Mouse (Mus musculus) ES-Bruce4 (cell line): ENCODE data around the gene Tfpi2. TPM values are rescaled to one million over a fixed set of nuclear protein-coding genes. Genes with fewer than 3 reads are reported as not detected.
A peak's percentile ranks its signal among the peaks of the same experiment; 100 is the strongest.

Experiments used
- H3K27ac ChIP-seq: 2 replicates; pipeline ENCODE4 v1.5.1; 2012; ENCODE audit warnings: low read length, inconsistent platforms; ENCODE audit not compliant: insufficient read depth
- H3K27me3 ChIP-seq: 2 replicates; pipeline ENCODE4 v1.6.1; 2012; ENCODE audit warnings: mild to moderate bottlenecking, low read length, inconsistent platforms; ENCODE audit not compliant: control insufficient read depth, poor library complexity, insufficient read depth, severe bottlenecking
- H3K36me3 ChIP-seq: 2 replicates; pipeline ENCODE4 v1.6.1; 2012; ENCODE audit warnings: inconsistent platforms, mild to moderate bottlenecking, low read length, moderate library complexity; ENCODE audit not compliant: control insufficient read depth, poor library complexity, insufficient read depth, severe bottlenecking
- H3K4me1 ChIP-seq: one replicate; pipeline ENCODE4 v1.8.1; 2011; ENCODE audit warnings: low read length; ENCODE audit not compliant: control insufficient read depth, insufficient read depth
- H3K4me3 ChIP-seq: 2 replicates; pipeline ENCODE4 v1.5.1; 2011; ENCODE audit warnings: low read depth, mild to moderate bottlenecking, low read length
- H3K9ac ChIP-seq: 2 replicates; pipeline ENCODE4 v1.6.1; 2012; ENCODE audit warnings: low read depth, mild to moderate bottlenecking, inconsistent platforms; ENCODE audit not compliant: poor library complexity, severe bottlenecking
- H3K9me3 ChIP-seq: replicated peaks from 2 replicates; pipeline ENCODE4 v1.6.1; 2012; ENCODE audit warnings: mild to moderate bottlenecking, low read length, inconsistent platforms; ENCODE audit not compliant: control insufficient read depth, poor library complexity, insufficient read depth, severe bottlenecking
- CTCF ChIP-seq: IDR thresholded peaks from one replicate; pipeline ENCODE4 v1.8.1; 2011; ENCODE audit warnings: low read depth, low read length
- EP300 ChIP-seq: IDR thresholded peaks from 2 replicates; pipeline ENCODE4 v1.6.1; 2011; ENCODE audit warnings: low read depth, low read length; ENCODE audit not compliant: insufficient read depth
- POLR2A ChIP-seq: IDR thresholded peaks from one replicate; pipeline ENCODE4 v1.8.1; 2011; ENCODE audit warnings: low read length; ENCODE audit not compliant: insufficient read depth
- polyA plus RNA-seq: library from polyadenylated mRNA; stranded (reverse); fragments of >200 nt; gene quantifications from 2 replicates; pipeline ENCODE4 v1.2.4, GENCODE M21; 2011; ENCODE audit warnings: low read depth; ENCODE audit not compliant: missing spikeins, insufficient read depth, insufficient read length

Tfpi2 gene
- polyA plus RNA-seq, 1 experiment, result not detected

DNA sequence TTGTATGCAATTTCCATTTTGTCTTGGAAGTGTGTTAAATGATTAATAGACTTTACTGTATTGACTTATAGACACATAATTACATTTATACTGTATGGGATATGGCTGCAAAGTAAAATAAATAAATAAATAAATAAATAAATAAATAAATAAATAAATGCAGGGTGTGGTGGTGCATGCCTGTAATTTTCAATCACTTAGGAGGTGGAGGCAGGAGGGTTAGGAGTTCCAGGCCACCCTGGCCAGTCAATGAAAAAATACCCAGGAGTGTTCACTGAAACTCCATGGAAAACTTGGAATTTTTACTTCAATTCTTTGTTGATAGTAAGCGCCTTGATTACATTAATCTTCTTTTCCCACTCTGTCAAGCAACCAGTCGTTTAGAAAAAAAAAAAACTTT lies 16.1 kb upstream of the Tfpi2 start:
- TF ChIP-seq CTCF (no peak), EP300 (no peak), POLR2A (no peak)
- no peak overlapping the region for H3K4me3 ChIP-seq
- H3K27me3 ChIP-seq, result no peaks in the 10 kb centered on the region
- no peak overlapping the region for H3K9ac ChIP-seq
- H3K4me1 ChIP-seq, result no peaks in the 10 kb centered on the region
- no peak overlapping the region for H3K27ac ChIP-seq
- no peaks in the 10 kb centered on the region for H3K36me3 ChIP-seq
- no peaks in the 10 kb centered on the region for H3K9me3 ChIP-seq

DNA sequence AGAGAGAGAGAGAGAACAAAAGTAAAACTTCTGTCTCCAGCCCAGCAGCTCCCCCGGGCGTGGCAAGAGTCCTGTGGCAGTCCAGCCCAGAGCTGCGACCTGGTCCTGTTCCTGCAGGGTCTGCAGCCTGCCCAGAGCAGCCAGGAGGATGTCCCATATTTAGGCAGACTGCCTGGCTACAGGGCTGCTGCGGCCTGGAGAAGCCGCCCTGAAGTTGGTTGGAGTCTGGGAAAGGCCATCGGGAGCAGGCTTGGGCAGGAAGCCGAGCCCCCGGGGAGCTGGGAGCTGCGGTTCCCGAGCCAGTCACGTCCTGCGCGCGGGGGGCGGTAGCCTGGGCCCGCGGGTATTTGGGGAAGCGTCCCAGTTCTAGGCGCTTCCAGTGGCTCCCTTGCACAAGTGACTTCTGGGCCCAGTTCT lies 15.2 kb upstream of the Tfpi2 start, which contains the start of gene Gng11:
Gng11 (plus strand) TSS at position 15 of the 417 bp plus-strand sequence.
- Histone ChIP-seq H3K4me1 (no peaks in the 10 kb centered on the region), H3K27me3 (no peaks in the 10 kb centered on the region), H3K36me3 (no peaks in the 10 kb centered on the region), H3K9me3 (no peaks in the 10 kb centered on the region), H3K9ac (peak within 1 kb of the TSS; percentile 5; the same call in 1 of the 2 replicates), H3K27ac (no peak within 1 kb of the TSS), H3K4me3 (peak within 1 kb of the TSS; percentile 36)
- TF ChIP-seq EP300, result no peak
- no peak for TF ChIP-seq POLR2A
- TF ChIP-seq CTCF, result no peak

DNA sequence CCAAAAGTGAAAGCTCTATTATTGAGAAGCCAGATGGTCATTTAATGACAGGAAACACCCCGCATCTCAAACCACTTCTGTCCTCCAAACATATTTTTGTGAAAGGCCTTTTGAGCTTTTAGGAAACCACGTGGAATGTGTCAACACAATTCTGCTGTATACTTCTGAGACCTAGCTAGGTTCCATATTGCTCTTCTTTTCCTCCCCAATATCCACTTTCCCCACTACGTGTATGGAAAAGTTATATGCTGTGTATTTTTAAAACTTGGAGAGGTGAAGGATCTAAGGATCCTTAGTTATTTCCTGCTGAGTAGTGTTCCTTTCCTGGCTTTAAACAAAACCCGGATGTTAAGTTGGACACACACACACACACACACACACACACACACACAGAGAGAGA lies 14.7 kb upstream of the Tfpi2 start:
- no peaks in the 10 kb centered on the region for H3K36me3 ChIP-seq
- H3K27ac ChIP-seq, result no peak overlapping the region
- no peak overlapping the region for H3K9ac ChIP-seq
- no peak overlapping the region for H3K4me3 ChIP-seq
- no peak for TF ChIP-seq POLR2A
- H3K4me1 ChIP-seq, result no peaks in the 10 kb centered on the region
- H3K9me3 ChIP-seq, result no peaks in the 10 kb centered on the region
- no peaks in the 10 kb centered on the region for H3K27me3 ChIP-seq

DNA sequence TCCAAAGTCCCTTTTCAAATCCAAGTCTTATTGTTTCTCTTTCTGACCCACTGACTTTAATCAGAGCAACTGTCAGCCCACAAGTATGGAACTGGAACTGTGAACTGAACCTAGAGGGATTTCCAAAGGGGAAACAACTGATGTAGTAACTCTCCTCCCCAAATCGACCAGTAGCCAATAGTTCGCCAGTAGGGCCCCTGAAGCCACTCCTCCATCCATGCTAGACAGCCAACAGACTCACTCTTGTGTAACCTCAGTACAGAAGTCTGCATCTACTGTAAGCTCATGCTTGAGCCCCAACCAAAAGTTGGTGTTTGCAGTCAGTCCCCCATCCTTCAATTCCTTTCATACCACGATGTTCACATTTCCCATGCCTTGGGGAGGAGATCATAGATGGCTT lies 12.0 kb upstream of the Tfpi2 start:
- Histone ChIP-seq H3K9me3 (no peaks in the 10 kb centered on the region), H3K4me1 (no peaks in the 10 kb centered on the region), H3K36me3 (no peaks in the 10 kb centered on the region), H3K27ac (no peak overlapping the region), H3K4me3 (no peak overlapping the region), H3K27me3 (no peaks in the 10 kb centered on the region), H3K9ac (no peak overlapping the region)
- TF ChIP-seq CTCF, result no peak
- TF ChIP-seq EP300, result no peak
- TF ChIP-seq POLR2A, result no peak

DNA sequence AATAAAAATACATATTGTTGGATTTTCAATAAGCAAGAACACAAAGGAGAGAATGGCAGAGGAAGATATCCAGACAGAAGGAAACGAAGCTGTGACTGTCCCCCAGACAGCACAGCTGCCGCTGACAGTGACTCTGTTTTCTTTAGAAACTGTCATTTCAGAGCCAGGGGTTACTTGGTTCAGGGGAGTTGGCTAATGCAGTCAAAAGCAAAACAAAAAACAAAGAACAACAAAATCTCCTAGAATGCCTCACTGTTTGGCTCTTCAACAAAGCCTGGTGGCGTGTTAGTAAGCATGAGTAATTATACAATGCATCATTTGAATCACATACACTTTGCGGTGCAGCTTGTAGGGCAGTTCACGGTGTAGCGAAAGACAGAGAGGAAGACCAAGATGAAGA lies 10.6 kb upstream of the Tfpi2 start:
- no peaks in the 10 kb centered on the region for H3K9me3 ChIP-seq
- H3K27ac ChIP-seq, result no peak overlapping the region
- H3K9ac ChIP-seq, result no peak overlapping the region
- no peaks in the 10 kb centered on the region for H3K4me1 ChIP-seq
- H3K36me3 ChIP-seq, result no peaks in the 10 kb centered on the region
- no peaks in the 10 kb centered on the region for H3K27me3 ChIP-seq
- no peak overlapping the region for H3K4me3 ChIP-seq
- no peak for TF ChIP-seq EP300
- TF ChIP-seq CTCF, result no peak
- TF ChIP-seq POLR2A, result no peak

DNA sequence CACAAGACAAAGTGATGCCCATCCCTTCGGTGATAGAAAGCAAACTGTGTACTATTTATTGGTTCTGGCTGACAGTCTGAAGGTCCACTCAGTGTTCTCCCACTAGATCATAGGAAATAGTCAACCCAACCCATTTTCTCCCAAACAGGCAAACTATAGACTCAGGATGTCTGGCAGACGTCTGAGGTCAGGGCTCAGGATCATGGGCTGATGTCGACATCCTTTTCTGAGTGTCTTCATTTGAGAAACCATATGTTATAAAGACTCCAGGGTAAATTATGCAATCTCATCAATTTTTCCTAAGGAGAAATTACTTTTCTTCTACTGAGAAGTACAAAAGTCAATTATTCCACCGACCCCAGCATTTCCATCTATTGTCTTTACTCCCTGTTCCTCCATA lies 9.4 kb upstream of the Tfpi2 start:
- H3K9ac ChIP-seq, result no peak overlapping the region
- H3K4me3 ChIP-seq, result no peak overlapping the region
- TF ChIP-seq EP300 (no peak), CTCF (no peak), POLR2A (no peak)
- no peaks in the 10 kb centered on the region for H3K36me3 ChIP-seq
- no peak overlapping the region for H3K27ac ChIP-seq
- H3K9me3 ChIP-seq, result no peaks in the 10 kb centered on the region
- H3K4me1 ChIP-seq, result no peaks in the 10 kb centered on the region
- H3K27me3 ChIP-seq, result no peaks in the 10 kb centered on the region
